In genomic region chr12:117772638-117773037, GRCm38 (mm10) we compare ENCODE assay signal across 7 mouse cellular contexts. TPM values are rescaled to one million over a fixed set of nuclear protein-coding genes. Genes with fewer than 3 reads are reported as not detected.
DNase-seq lines count a peak whose midpoint lies in the region; TF ChIP-seq lines count a peak whose summit lies in the region.

No protein-coding gene starts in this region.

- no peaks in the 10 kb centered on the region for H3K9me3 ChIP-seq in ES-E14 (ENCODE audit: control insufficient read depth, insufficient read depth, low read depth, low read length)
- H3K9me3 ChIP-seq in embryonic facial prominence, embryonic 10.5 days: no peaks in the 10 kb centered on the region
- no peaks in the 10 kb centered on the region for H3K9me3 ChIP-seq in hindbrain, embryonic 10.5 days

- H3K27ac ChIP-seq in ES-E14 (ENCODE audit: insufficient read depth, low read depth, low read length, poor library complexity, severe bottlenecking): no peak overlapping the region
- H3K27ac ChIP-seq in embryonic facial prominence, embryonic 10.5 days (replicated peaks): no peak overlapping the region
- no peak overlapping the region for H3K27ac ChIP-seq in hindbrain, embryonic 10.5 days

- no peaks in the 10 kb centered on the region; a peak in 1 of 4 replicates for H3K4me1 ChIP-seq in ES-E14 (ENCODE audit: control insufficient read depth in 2 of 2, insufficient read depth in 2 of 2, low read length in 2 of 2, poor library complexity in 1 of 2)
- H3K4me1 ChIP-seq in embryonic facial prominence, embryonic 10.5 days: no peaks in the 10 kb centered on the region
- H3K4me1 ChIP-seq in hindbrain, embryonic 10.5 days (replicated peaks): peaks cover 4% of the 10 kb centered on the region; the same call in 1 of the 2 replicates

- H3K4me3 ChIP-seq in ES-E14 (ENCODE audit: insufficient read depth in 1 of 2, low read depth in 1 of 2, low read length in 2 of 2, poor library complexity in 1 of 2, severe bottlenecking in 1 of 2): no peak overlapping the region
- no peak overlapping the region for H3K4me3 ChIP-seq in embryonic facial prominence, embryonic 10.5 days
- H3K4me3 ChIP-seq in hindbrain, embryonic 10.5 days: no peak overlapping the region

- no peaks in the 10 kb centered on the region for H3K27me3 ChIP-seq in embryonic facial prominence, embryonic 10.5 days (replicated peaks; ENCODE audit: low read depth, poor library complexity, severe bottlenecking)
- peaks cover 4% of the 10 kb centered on the region; the same call in 1 of the 2 replicates for H3K27me3 ChIP-seq in hindbrain, embryonic 10.5 days (ENCODE audit: insufficient read depth, poor library complexity, severe bottlenecking)

- DNase-seq in ES-E14 (ENCODE audit: low read depth, low spot score): peak; percentile 62
- DNase-seq in adrenal gland, adult 2 months: peak; percentile 48
- DNase-seq in embryonic facial prominence, embryonic 10.5 days (ENCODE audit: low spot score): peak; percentile 72
- peak; percentile 77 for DNase-seq in hindbrain, embryonic 10.5 days (ENCODE audit: low spot score)
- DNase-seq in layer of hippocampus, adult 9-11 months: peak; percentile 60
- peak; percentile 48 to 75 for DNase-seq in lung, postnatal 4 days
- peak; percentile 67 to 83 for DNase-seq in right cerebral cortex, postnatal 10 days (ENCODE audit: low spot score in 2 of 2)

- no peaks in the 10 kb centered on the region for H3K36me3 ChIP-seq in ES-E14 (ENCODE audit: control insufficient read depth, insufficient read depth, low read length, poor library complexity, severe bottlenecking)
- no peaks in the 10 kb centered on the region for H3K36me3 ChIP-seq in embryonic facial prominence, embryonic 10.5 days (replicated peaks)
- H3K36me3 ChIP-seq in hindbrain, embryonic 10.5 days: no peaks in the 10 kb centered on the region

- under 1% methylated on average over 2 of the region's 2 CpGs for WGBS in embryonic facial prominence, embryonic 10.5 days
- 4% methylated on average over 2 of the region's 2 CpGs for WGBS in hindbrain, embryonic 10.5 days

- H3K9ac ChIP-seq in ES-E14 (ENCODE audit: insufficient read depth, low read depth, low read length, poor library complexity, severe bottlenecking): no peak overlapping the region

- in situ Hi-C loops in ES-E14 (cut with MboI; ENCODE audit: low sequenced_read_pairs in 2 of 2, unreplicated experiment in 2 of 2): loop anchor here in 1 of 2 experiments (25.0 kb wide), 2 partner anchors 185 to 360 kb away; no protein-coding TSS in a partner anchor

TF ChIP-seq in ES-E14, 5 proteins besides CTCF, POLR2A, EP300 and RAD21:
- TF ChIP-seq MAFK (IDR thresholded peaks at IDR 0.05; ENCODE audit: insufficient read depth, low read depth, low read length): no peak
- peak; percentile 59; the same call in 1 of the 2 replicates for TF ChIP-seq ZC3H11A (IDR thresholded peaks at IDR 0.05; ENCODE audit: borderline replicate concordance, low read depth, low read length)
- no peak for TF ChIP-seq HCFC1 (IDR thresholded peaks at IDR 0.05; ENCODE audit: borderline replicate concordance, insufficient read depth, low read length)

RNA-seq across cellular contexts. Expression of gene Cdca7l, which starts 31.5 kb away (rescaled TPM):
- 20.2 and 20.5 TPM in 2 replicates for total RNA-seq in ES-E14 (2012; rRNA removed)
- total RNA-seq in adrenal gland, adult 2 months (2021): 1 to 10 TPM; 2.1 to 2.3 TPM
- 1.3 and 2.0 TPM in 2 replicates for polyA plus RNA-seq in adrenal gland, adult 2 months (2012; rRNA removed)
- polyA plus RNA-seq in embryonic facial prominence, embryonic 10.5 days (2016; fragmentation: Nextera tagmentation; extraction: Ambion mirVana): 52.1 and 55.4 TPM in 2 replicates
- polyA plus RNA-seq in hindbrain, embryonic 10.5 days (2016; fragmentation: Nextera tagmentation; extraction: Ambion mirVana): 32.3 and 48.3 TPM in 2 replicates

Comparison
In these comparisons a context has a peak if more than half of its experiments do, and no peak if none do; other contexts are left out.
1. RNA of gene Cdca7l, which starts 31.5 kb away (polyA plus RNA-seq): 52.1 to 55.4 TPM in embryonic facial prominence, embryonic 10.5 days and 32.3 to 48.3 TPM in hindbrain, embryonic 10.5 days; 1.3 to 2.0 TPM in adrenal gland, adult 2 months; every median in the first group is over 10 times any median in the second.
2. Peak in every context shown above with its lines, with median percentiles within 50 percentile points of each other: DNase-seq.